Mouse (Mus musculus): ENCODE measurements around the gene Crebrf.

Gene Crebrf

DNA sequence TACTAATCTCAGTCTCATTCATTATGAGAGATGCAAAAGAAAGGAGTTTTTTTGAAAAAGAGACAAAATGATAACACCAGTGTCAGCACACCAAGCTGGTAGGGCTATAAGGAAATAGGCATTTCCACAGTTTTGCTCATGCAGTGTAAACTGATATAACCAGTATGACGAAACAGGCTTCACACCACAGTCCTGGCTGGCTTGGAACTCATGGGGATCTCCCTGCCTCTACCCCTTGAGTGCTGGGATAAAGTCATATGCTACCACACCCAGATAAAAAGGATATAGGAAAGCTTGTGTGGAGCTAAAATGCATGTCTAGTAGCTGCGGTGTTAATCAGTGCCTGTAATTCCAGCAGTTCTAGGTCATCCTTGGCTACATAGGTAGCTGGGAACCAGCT, 64.0 kb downstream of the Crebrf start:
- no peak for DNase-seq

DNA sequence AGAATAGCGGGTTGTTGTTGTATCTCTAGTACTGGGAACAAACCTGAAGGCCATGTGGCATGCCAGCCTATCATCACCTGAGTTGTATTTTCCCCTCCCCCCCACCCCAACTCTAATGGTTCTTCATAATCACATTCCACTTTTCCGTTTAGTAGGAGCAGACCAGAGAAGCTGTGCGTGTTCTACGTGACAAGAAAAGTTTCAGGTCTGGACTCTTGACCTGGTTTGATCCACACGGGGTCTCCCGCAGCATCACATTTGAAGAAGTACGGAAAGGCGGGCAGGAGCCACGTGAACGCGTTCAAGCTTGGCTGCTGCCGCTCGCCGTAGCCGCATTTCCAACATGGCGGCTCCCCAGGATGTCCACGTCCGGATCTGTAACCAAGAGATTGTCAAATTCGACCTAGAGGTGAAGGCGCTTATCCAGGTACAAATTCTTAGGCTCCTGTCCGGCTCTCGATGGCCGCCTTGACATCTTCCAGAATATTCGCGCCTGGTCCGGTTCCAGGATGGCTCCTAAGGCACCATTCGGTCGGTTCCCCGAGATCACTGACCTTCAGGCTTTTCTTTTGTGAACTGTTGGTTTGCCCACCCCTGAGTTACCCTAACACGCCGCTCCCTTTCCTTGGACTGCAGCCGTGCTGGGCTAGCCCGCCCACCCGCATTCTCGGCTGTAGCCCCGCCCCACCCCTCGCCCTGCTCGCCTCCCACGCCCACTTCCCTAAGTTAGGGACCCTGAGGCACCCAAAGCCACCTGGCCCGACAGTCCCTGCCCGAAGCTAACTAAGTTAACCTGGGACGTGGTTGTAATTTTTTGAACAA, 65.5 kb downstream of the Crebrf start, which contains the start of gene Bnip1:
Gene Bnip1 (plus strand): TSS at position 317 of the 822 bp plus-strand sequence.
- peak; percentile 78 for DNase-seq

GRCm38 (mm10) chr17:26781610-26782043, 66.2 kb downstream of the Crebrf start:
- DNase-seq, result no peak

- DNase-seq, result no peak
These were observed 69.1 kb downstream of the Crebrf start for GRCm38 (mm10) chr17:26784525-26784924.

DNA sequence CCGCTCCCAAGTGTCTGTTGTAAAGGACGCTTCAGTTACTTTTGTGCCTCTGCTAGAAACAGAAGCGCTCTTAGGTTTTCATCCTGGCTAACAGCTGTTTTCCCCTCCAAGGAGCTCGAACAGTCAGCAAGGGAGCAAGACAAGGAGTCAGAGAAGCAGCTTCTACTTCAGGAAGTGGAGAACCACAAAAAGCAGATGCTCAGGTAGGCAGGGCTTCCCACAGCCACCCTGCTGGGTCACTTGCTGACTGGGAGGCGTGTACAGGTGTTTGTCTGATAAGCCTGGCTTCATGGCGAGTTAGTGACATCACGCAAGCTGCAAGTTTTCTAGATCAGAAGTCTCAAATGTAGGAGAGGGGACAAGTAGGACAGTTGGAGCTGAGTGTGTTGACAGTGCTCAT, 71.1 kb downstream of the Crebrf start:
- DNase-seq, result no peak

DNA sequence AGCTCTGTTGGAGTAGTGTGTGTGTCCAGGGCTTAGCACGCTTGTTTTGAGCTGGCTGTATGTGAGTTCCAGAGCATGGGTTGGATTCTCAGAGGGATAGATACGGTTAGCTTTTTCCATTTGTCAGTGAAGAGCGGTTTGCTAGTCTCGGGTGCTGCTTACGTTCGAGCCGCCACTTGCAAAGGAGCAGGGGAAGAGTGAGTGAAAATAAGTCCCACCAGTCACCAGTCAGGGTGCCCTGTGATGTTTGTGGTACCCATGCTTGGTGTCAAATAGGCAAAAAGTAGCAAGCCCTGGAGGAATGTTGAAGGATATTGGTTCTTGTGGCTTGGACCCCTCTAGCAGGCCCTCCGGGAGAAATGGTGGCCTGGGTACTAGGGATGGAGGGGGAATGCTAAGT, 73.5 kb downstream of the Crebrf start:
- DNase-seq, result no peak

GRCm38 (mm10) chr17:26789460-26790268, 74.2 kb downstream of the Crebrf start:
- no peak for DNase-seq

GRCm38 (mm10) chr17:26790269-26791214, 75.1 kb downstream of the Crebrf start:
- no peak for DNase-seq

GRCm38 (mm10) chr17:26791580-26791979, 76.1 kb downstream of the Crebrf start:
- DNase-seq, result no peak

DNA sequence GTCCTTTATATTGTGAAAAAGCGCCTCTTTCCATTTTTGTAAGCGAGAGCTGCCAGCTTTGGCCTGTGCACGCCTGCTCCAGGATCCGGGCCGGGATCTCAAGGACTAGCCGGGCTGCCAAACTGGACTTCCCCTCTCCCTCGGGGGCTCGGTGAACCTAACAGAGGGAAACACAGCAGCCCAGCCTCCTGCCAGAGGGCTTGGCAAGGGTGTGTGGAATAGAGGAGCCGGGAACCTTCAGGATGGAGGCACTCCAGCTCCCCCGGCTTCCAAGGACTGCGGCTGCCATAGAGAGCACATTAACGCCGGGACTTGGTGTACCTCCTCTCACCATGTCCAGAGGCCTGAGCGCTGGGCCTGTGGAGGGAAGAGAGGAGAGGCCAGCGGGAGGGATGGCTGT, 76.6 kb downstream of the Crebrf start:
- no peak for DNase-seq

- no peak for DNase-seq
These were observed 77.8 kb downstream of the Crebrf start for GRCm38 (mm10) chr17:26793068-26793765.

- DNase-seq, result no peak
These were observed 79.3 kb downstream of the Crebrf start for GRCm38 (mm10) chr17:26794744-26795143.

- DNase-seq, result no peak
These were observed 79.9 kb downstream of the Crebrf start for GRCm38 (mm10) chr17:26795386-26795785.

DNA sequence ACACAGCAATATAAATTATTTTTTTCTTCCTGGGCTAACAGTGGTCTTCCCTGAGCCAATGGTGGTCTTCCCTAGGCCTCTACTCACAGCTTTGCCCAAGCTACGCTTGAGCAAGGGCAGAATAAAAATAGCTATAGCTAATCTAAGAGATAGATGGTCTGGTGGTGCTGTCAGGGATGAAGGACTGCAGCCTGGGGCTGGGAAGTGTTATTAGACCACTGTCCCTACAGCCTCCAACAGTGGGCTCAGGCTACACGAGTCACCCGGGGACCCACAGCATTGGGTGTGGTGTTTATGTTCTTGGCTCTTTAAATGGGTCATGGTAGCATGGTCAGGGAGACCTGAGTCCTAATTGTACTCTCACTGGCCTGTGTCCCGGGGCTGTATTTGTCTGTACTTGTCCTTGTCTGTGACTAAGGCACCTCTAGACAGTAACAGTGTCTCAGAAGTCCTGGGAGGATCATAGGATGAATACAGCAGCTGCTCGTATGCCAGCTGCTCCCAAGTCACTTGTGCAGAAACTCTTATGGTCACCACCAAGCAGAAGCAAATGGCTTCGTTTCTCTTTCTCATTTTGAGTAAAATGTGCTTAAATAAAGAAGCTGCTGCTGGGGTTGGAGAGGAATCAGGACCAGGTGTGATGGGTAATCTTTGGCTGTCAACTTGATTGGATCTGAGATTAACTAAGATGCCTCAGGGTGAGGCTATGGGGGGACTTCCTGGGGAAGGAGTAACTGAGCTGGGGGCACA, 82.1 kb downstream of the Crebrf start:
- DNase-seq, result no peak

DNA sequence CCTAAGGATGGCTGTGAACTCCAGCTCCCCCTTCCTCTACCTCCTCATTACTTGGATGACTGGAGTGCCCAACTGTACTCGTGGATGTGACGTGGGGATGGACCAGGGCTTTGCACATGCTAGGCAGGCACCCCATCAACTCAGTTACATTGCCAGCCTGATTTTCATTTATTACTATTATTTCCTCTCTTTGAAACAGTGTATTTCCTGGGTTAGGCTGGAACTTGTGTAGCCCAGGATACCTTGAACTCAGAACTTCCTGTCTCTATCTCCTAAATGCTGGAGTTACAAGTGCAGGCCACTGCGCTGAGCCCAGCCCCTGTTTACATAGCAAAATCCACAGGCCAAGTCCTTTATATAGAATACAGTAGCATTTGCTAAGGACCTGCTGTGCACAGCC, 87.4 kb downstream of the Crebrf start:
- DNase-seq, result no peak

DNA sequence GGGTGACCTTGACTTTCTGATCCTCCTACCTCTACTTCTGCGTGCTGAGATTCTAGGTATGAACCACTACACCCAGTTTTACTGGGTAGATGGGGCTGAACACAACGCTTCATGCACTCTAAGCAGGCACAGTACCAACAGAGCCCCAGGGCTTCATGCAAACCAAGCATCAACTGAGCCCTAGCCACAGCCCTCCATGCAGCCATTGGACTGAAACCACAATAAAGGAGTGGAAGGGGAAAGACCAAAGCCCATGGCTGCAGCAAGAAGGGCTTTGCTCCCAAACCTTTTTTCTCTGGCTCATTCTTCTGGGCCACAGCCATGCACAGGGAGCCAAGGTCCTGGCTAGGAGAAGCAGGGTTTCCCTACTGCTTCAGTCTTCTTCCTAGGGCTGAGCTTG, 97.2 kb downstream of the Crebrf start:
- DNase-seq, result no peak

- DNase-seq, result no peak
These were observed 98.0 kb downstream of the Crebrf start for GRCm38 (mm10) chr17:26813497-26813896.

DNA sequence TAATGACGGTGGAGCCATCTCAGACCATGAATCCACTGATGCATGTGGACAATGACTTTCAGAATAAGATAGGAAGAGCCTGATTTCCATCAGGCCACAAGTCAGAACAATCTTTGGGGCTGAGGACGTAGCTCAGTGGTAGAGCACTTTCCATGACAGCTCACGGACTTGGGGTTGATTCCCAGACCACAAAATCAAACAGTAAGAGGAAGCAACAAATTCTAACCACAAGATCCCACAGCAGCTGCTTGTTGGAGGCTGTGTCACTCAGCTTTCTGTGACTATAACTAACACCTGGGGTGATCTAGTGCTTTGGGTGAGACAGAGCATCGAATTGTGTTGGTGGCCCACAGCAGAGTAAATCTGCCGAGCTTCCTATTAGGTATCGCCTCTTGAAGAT, 101.4 kb downstream of the Crebrf start:
- DNase-seq, result no peak

GRCm38 (mm10) chr17:26817776-26818175, 102.3 kb downstream of the Crebrf start:
- no peak for DNase-seq

- no peak for DNase-seq
These were observed 110.7 kb downstream of the Crebrf start for GRCm38 (mm10) chr17:26826131-26826530.

Data from cerebellum, adult 9-10 months (tissue).